Mouse (Mus musculus) limb, embryonic 10.5 days (tissue): ENCODE data around the gene Mcpt1. TPM values are rescaled to one million over a fixed set of nuclear protein-coding genes. Genes with fewer than 3 reads are reported as not detected.
"Not testable (repeated sequence)": the region's sequence is repeated elsewhere in the genome, so short reads cannot be mapped to it uniquely, and the experiment has no call there.

Source experiments
- DNase-seq: peaks from one replicate; pipeline ENCODE4 v3.0.0-alpha.2; 2017; ENCODE audit warnings: low spot score
- H3K27ac ChIP-seq: fragments of 300-500 bp; sonication (generic); 2 replicates; pipeline ENCODE4 v1.5.1; 2016; ENCODE audit warnings: mild to moderate bottlenecking
- H3K27me3 ChIP-seq: fragments of 300-500 bp; sonication (generic); 2 replicates; pipeline ENCODE4 v1.6.1; 2016; ENCODE audit warnings: low read depth, mild to moderate bottlenecking; ENCODE audit not compliant: poor library complexity, severe bottlenecking
- H3K36me3 ChIP-seq: fragments of 300-500 bp; sonication (generic); 2 replicates; pipeline ENCODE4 v1.6.1; 2016; ENCODE audit warnings: mild to moderate bottlenecking, moderate library complexity
- H3K4me1 ChIP-seq: fragments of 300-500 bp; sonication (generic); 2 replicates; pipeline ENCODE4 v1.6.1; 2016
- H3K4me3 ChIP-seq: fragments of 300-500 bp; sonication (generic); 2 replicates; pipeline ENCODE4 v1.5.1; 2016; ENCODE audit warnings: mild to moderate bottlenecking, moderate library complexity
- H3K9me3 ChIP-seq: fragments of 300-500 bp; sonication (generic); replicated peaks from 2 replicates; pipeline ENCODE4 v1.6.1; 2016; ENCODE audit warnings: mild to moderate bottlenecking
- WGBS: fragments of 180-500 bp; shearing (Covaris S2); methylation state at CpG from one replicate; pipeline ENCODE4 v1.1.7; 2016; 5-methylcytosine and 5-hydroxymethylcytosine counted together
- polyA plus RNA-seq: library from polyadenylated mRNA; unstranded; fragments of >200 nt; fragmentation: Nextera tagmentation; extraction: Ambion mirVana; gene quantifications from 2 replicates; pipeline ENCODE4 v1.2.1, GENCODE M21; 2016

Mcpt1 gene
- polyA plus RNA-seq, result not detected in 2 replicates

- 75% methylated on average over 3 of the region's 3 CpGs for WGBS
- not testable (repeated sequence) for DNase-seq, H3K4me3 ChIP-seq
Measured at GRCm38 (mm10) chr14:56017671-56018070, at the start of gene Mcpt1. Gene Mcpt1 (plus strand): TSS chr14:56017971.

GRCm38 (mm10) chr14:55987464-55987863 lies 30.3 kb upstream of the Mcpt1 start:
- 91% methylated on average over 2 of the region's 3 CpGs for WGBS
- not testable (repeated sequence) for H3K27me3 ChIP-seq, H3K36me3 ChIP-seq, H3K4me3 ChIP-seq, H3K4me1 ChIP-seq, H3K9me3 ChIP-seq, H3K27ac ChIP-seq, DNase-seq

More at GRCm38 (mm10) chr14:56017671-56018070, at the start of gene Mcpt1:
- not testable (repeated sequence) for H3K36me3 ChIP-seq, H3K27me3 ChIP-seq, H3K9me3 ChIP-seq, H3K27ac ChIP-seq, H3K4me1 ChIP-seq

GRCm38 (mm10) chr14:56013147-56013546 lies 4.6 kb upstream of the Mcpt1 start:
- no peak for DNase-seq
- 65% methylated on average over 3 of the region's 3 CpGs for WGBS

GRCm38 (mm10) chr14:56013924-56014323 lies 3.8 kb upstream of the Mcpt1 start:
- no peaks in the 10 kb centered on the region for H3K4me1 ChIP-seq
- no peaks in the 10 kb centered on the region for H3K36me3 ChIP-seq
- no peak for DNase-seq
- H3K27me3 ChIP-seq, result no peaks in the 10 kb centered on the region
- H3K27ac ChIP-seq, result no peak overlapping the region
- no peak overlapping the region for H3K4me3 ChIP-seq
- no peaks in the 10 kb centered on the region for H3K9me3 ChIP-seq
- WGBS, result 92% methylated on average over 2 of the region's 2 CpGs

More at GRCm38 (mm10) chr14:56013147-56013546, 4.6 kb upstream of the Mcpt1 start:
- Histone ChIP-seq H3K4me3 (no peak overlapping the region), H3K36me3 (no peaks in the 10 kb centered on the region), H3K27ac (no peak overlapping the region), H3K9me3 (no peaks in the 10 kb centered on the region), H3K4me1 (no peaks in the 10 kb centered on the region), H3K27me3 (no peaks in the 10 kb centered on the region)

- no peak for DNase-seq
- H3K27ac ChIP-seq, result no peak overlapping the region
- H3K4me3 ChIP-seq, result no peak overlapping the region
- H3K4me1 ChIP-seq, result no peaks in the 10 kb centered on the region
- no peaks in the 10 kb centered on the region for H3K9me3 ChIP-seq
- WGBS, result 91% methylated on average over 1 of the region's 1 CpGs
- H3K36me3 ChIP-seq, result no peaks in the 10 kb centered on the region
- no peaks in the 10 kb centered on the region for H3K27me3 ChIP-seq
Measured at GRCm38 (mm10) chr14:56019446-56019845, 1.7 kb downstream of the Mcpt1 start.

- DNase-seq, H3K27me3 ChIP-seq, H3K36me3 ChIP-seq, H3K27ac ChIP-seq, H3K4me1 ChIP-seq, H3K4me3 ChIP-seq, H3K9me3 ChIP-seq: not testable (repeated sequence)
- WGBS, result 79% methylated on average over 4 of the region's 4 CpGs
Measured at GRCm38 (mm10) chr14:56021305-56021704, 3.5 kb downstream of the Mcpt1 start.

- 89% methylated on average over 3 of the region's 3 CpGs for WGBS
- H3K4me3 ChIP-seq, H3K27me3 ChIP-seq, H3K36me3 ChIP-seq, DNase-seq, H3K27ac ChIP-seq, H3K4me1 ChIP-seq, H3K9me3 ChIP-seq: not testable (repeated sequence)
Measured at GRCm38 (mm10) chr14:56030395-56030794, 12.6 kb downstream of the Mcpt1 start, which contains the start of gene Mcpt9. Gene Mcpt9 (minus strand): TSS chr14:56030495.

- Histone ChIP-seq H3K9me3 (no peaks in the 10 kb centered on the region), H3K27ac (no peak overlapping the region), H3K4me1 (no peaks in the 10 kb centered on the region), H3K4me3 (no peak overlapping the region), H3K36me3 (no peaks in the 10 kb centered on the region), H3K27me3 (no peaks in the 10 kb centered on the region)
- WGBS, result 85% methylated on average over 2 of the region's 2 CpGs
- DNase-seq, result no peak
Measured at GRCm38 (mm10) chr14:56034433-56034832, 16.7 kb downstream of the Mcpt1 start.

- not testable (repeated sequence) for H3K27ac ChIP-seq, H3K36me3 ChIP-seq, H3K9me3 ChIP-seq, H3K4me3 ChIP-seq, DNase-seq, H3K27me3 ChIP-seq, H3K4me1 ChIP-seq
- 77% methylated on average over 1 of the region's 1 CpGs for WGBS
Measured at GRCm38 (mm10) chr14:56041792-56042191, 24.0 kb downstream of the Mcpt1 start, which contains the start of gene Mcpt2. Gene Mcpt2 (plus strand): TSS chr14:56042041.

GRCm38 (mm10) chr14:56055408-56055807 lies 37.6 kb downstream of the Mcpt1 start:
- WGBS, result 88% methylated on average over 3 of the region's 3 CpGs
- Histone ChIP-seq H3K27me3 (no peaks in the 10 kb centered on the region), H3K27ac (no peak overlapping the region), H3K4me1 (no peaks in the 10 kb centered on the region), H3K4me3 (no peak overlapping the region), H3K9me3 (no peaks in the 10 kb centered on the region), H3K36me3 (no peaks in the 10 kb centered on the region)
- no peak for DNase-seq

- Histone ChIP-seq H3K4me3 (no peak overlapping the region), H3K4me1 (no peaks in the 10 kb centered on the region)
- 88% methylated on average over 4 of the region's 4 CpGs for WGBS
Measured at GRCm38 (mm10) chr14:56057722-56058121, 40.0 kb downstream of the Mcpt1 start.

GRCm38 (mm10) chr14:56062213-56062612 lies 44.4 kb downstream of the Mcpt1 start, which contains the start of gene Mcpt4:
Gene Mcpt4 (minus strand): TSS chr14:56062313.
- 73% methylated on average over 3 of the region's 3 CpGs for WGBS
- not testable (repeated sequence) for H3K36me3 ChIP-seq, H3K9me3 ChIP-seq, H3K4me3 ChIP-seq, H3K4me1 ChIP-seq, H3K27ac ChIP-seq, H3K27me3 ChIP-seq, DNase-seq

More at GRCm38 (mm10) chr14:56057722-56058121, 40.0 kb downstream of the Mcpt1 start:
- H3K27ac ChIP-seq, result no peak overlapping the region
- H3K27me3 ChIP-seq, result no peaks in the 10 kb centered on the region
- H3K36me3 ChIP-seq, result no peaks in the 10 kb centered on the region
- DNase-seq, result no peak
- no peaks in the 10 kb centered on the region for H3K9me3 ChIP-seq
